Mouse (Mus musculus) neural tube, embryonic 12.5 days (tissue): ENCODE measurements around the gene Aff1. TPM values are rescaled to one million over a fixed set of nuclear protein-coding genes. Genes with fewer than 3 reads are reported as not detected.
A peak's percentile ranks its signal among the peaks of the same experiment; 100 is the strongest.

ENCODE experiments used
- ATAC-seq: fragments of 200-750 bp; cut with Nextera tagmentation; 2 replicates; pipeline ENCODE4 v1.8.0; 2017; ENCODE audit warnings: low read depth, mild to moderate bottlenecking, moderate TSS enrichment, moderate library complexity; ENCODE audit not compliant: low FRiP score
- H3K27ac ChIP-seq: fragments of 300-500 bp; sonication (generic); 2 replicates; pipeline ENCODE4 v1.5.1; 2016
- H3K27me3 ChIP-seq: fragments of 300-500 bp; sonication (generic); replicated peaks from 2 replicates; pipeline ENCODE4 v1.6.1; 2016; ENCODE audit warnings: mild to moderate bottlenecking
- H3K36me3 ChIP-seq: fragments of 300-500 bp; sonication (generic); 2 replicates; pipeline ENCODE4 v1.6.1; 2016; ENCODE audit warnings: mild to moderate bottlenecking
- H3K4me1 ChIP-seq: fragments of 300-500 bp; sonication (generic); 2 replicates; pipeline ENCODE4 v1.6.1; 2016
- H3K4me2 ChIP-seq: fragments of 300-500 bp; sonication (generic); replicated peaks from 2 replicates; pipeline ENCODE4 v1.6.1; 2016; ENCODE audit warnings: mild to moderate bottlenecking
- H3K4me3 ChIP-seq: fragments of 300-500 bp; sonication (generic); 2 replicates; pipeline ENCODE4 v1.5.1; 2016
- H3K9ac ChIP-seq: fragments of 300-500 bp; sonication (generic); 2 replicates; pipeline ENCODE4 v1.6.1; 2016; ENCODE audit warnings: mild to moderate bottlenecking
- H3K9me3 ChIP-seq: fragments of 300-500 bp; sonication (generic); 2 replicates; pipeline ENCODE4 v1.6.1; 2016; ENCODE audit warnings: mild to moderate bottlenecking
- WGBS: fragments of 180-500 bp; shearing (Covaris S2); methylation state at CpG from one replicate; pipeline ENCODE4 v1.1.7; 2016; 5-methylcytosine and 5-hydroxymethylcytosine counted together
- polyA plus RNA-seq: library from polyadenylated mRNA; unstranded; fragments of >200 nt; fragmentation: Nextera tagmentation; extraction: Ambion mirVana; gene quantifications from 2 replicates; pipeline ENCODE4 v1.2.1, GENCODE M21; 2016

The Aff1 gene
- polyA plus RNA-seq, 1 experiment from 2014 or later, result 4.6 TPM

- no peak for ATAC-seq
- Histone ChIP-seq H3K27ac (no peak overlapping the region), H3K36me3 (peaks cover 19% of the 10 kb centered on the region; the same call in 1 of the 2 replicates), H3K27me3 (no peaks in the 10 kb centered on the region), H3K4me1 (peaks cover 12% of the 10 kb centered on the region; the same call in 1 of the 2 replicates), H3K9me3 (no peaks in the 10 kb centered on the region), H3K4me2 (no peak overlapping the region), H3K4me3 (no peak overlapping the region), H3K9ac (no peak overlapping the region)
- 61% methylated on average over 5 of the region's 5 CpGs for WGBS
Observed at GRCm38 (mm10) chr5:103846609-103847008, 154.4 kb downstream of the Aff1 start.

- Histone ChIP-seq H3K9ac (no peak overlapping the region), H3K36me3 (peaks cover 15% of the 10 kb centered on the region; the same call in 1 of the 2 replicates), H3K4me1 (peaks cover 12% of the 10 kb centered on the region; the same call in 1 of the 2 replicates), H3K4me2 (no peak overlapping the region), H3K9me3 (no peaks in the 10 kb centered on the region), H3K27ac (no peak overlapping the region), H3K4me3 (no peak overlapping the region), H3K27me3 (no peaks in the 10 kb centered on the region)
- 92% methylated on average over 8 of the region's 8 CpGs for WGBS
- no peak for ATAC-seq
Observed at GRCm38 (mm10) chr5:103848546-103848945, 156.4 kb downstream of the Aff1 start.

- Histone ChIP-seq H3K4me3 (no peak overlapping the region), H3K9ac (no peak overlapping the region), H3K27me3 (no peaks in the 10 kb centered on the region), H3K4me1 (no peaks in the 10 kb centered on the region), H3K9me3 (no peaks in the 10 kb centered on the region), H3K4me2 (no peak overlapping the region), H3K27ac (no peak overlapping the region), H3K36me3 (peaks cover 10% of the 10 kb centered on the region; the same call in 1 of the 2 replicates)
- no peak for ATAC-seq
- WGBS, result 80% methylated on average over 4 of the region's 4 CpGs
Observed at GRCm38 (mm10) chr5:103852756-103853549, 160.8 kb downstream of the Aff1 start.

GRCm38 (mm10) chr5:103854041-103854806 lies 162.1 kb downstream of the Aff1 start:
- no peak overlapping the region for H3K27ac ChIP-seq
- H3K4me1 ChIP-seq, result no peaks in the 10 kb centered on the region
- ATAC-seq, result no peak; the same call in 1 of the 2 replicates
- H3K9ac ChIP-seq, result no peak overlapping the region
- peaks cover 10% of the 10 kb centered on the region; the same call in 1 of the 2 replicates for H3K36me3 ChIP-seq
- H3K4me3 ChIP-seq, result no peak overlapping the region
- no peaks in the 10 kb centered on the region for H3K27me3 ChIP-seq
- 69% methylated on average over 17 of the region's 17 CpGs for WGBS
- peak overlapping the region; percentile 30; the same call in 1 of the 2 replicates for H3K4me2 ChIP-seq
- no peaks in the 10 kb centered on the region for H3K9me3 ChIP-seq

DNA sequence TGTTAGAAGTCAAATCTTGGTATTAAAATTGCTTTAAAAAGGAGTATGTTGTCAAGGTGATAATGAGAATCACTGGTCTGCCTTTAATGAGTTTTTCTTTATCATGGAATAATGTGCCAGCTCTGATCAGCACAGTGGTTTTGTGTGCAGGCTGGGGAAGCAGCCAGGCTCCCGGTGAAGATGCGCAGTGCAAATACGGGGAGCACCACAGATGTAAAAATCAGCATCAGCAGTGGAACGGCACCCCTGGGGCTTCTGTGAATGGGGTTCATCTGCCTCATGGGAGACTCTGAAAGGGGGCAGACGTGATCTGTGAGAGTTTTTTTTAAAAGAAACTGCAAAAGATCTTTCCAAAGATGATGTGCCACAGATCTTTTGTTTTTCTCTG lies 162.6 kb downstream of the Aff1 start:
- H3K27me3 ChIP-seq, result no peaks in the 10 kb centered on the region
- no peak overlapping the region for H3K4me2 ChIP-seq
- 60% methylated on average over 5 of the region's 5 CpGs for WGBS
- H3K4me3 ChIP-seq, result no peak overlapping the region
- H3K27ac ChIP-seq, result no peak overlapping the region
- H3K36me3 ChIP-seq, result peaks cover 4% of the 10 kb centered on the region; the same call in 1 of the 2 replicates
- no peaks in the 10 kb centered on the region for H3K9me3 ChIP-seq
- no peak overlapping the region for H3K9ac ChIP-seq
- no peaks in the 10 kb centered on the region for H3K4me1 ChIP-seq
- no peak; the same call in 1 of the 2 replicates for ATAC-seq

GRCm38 (mm10) chr5:103855483-103856211 lies 163.5 kb downstream of the Aff1 start:
- H3K9me3 ChIP-seq, result no peaks in the 10 kb centered on the region

DNA sequence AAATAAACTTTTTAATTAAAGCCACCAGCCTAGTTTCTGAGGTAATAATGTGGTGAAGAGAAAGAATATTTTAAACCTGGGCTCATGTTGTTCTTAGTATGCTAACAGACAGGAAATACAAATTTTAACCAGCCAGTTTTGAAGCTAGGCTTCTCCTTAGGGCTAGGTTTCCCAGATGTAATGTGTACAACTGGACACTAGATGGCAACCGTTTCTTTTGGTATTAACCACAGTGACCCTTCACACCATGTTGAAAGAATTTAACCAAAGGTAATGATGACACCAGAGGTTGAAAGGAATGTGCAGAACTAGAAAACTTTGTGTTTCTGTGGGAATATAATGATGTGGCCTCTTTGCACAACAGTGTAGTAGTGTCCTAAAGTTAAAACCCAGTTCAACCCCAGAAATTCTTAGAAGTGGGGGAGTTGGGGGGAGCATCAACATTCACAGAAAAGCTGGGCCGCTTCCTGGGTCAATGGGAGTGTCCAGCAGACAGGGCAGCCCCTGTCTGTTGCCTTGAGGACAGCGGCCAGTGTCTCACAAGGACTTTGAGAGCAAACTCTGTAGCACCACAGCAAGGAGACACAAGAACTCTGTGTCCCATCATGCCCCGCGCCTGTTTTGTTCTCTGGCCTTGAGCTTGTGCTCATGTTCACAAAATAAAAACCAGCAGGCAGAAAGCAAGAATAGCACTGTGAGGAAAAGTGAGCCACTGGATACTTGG lies 164.3 kb downstream of the Aff1 start:
- 0 out of 2 replicates have a peak, but pooled peaks have one; percentile 45 for ATAC-seq
- no peak overlapping the region for H3K9ac ChIP-seq
- H3K27me3 ChIP-seq, result no peaks in the 10 kb centered on the region
- H3K27ac ChIP-seq, result no peak overlapping the region
- no peak overlapping the region for H3K4me3 ChIP-seq
- 63% methylated on average over 5 of the region's 5 CpGs for WGBS
- H3K9me3 ChIP-seq, result no peaks in the 10 kb centered on the region
- no peaks in the 10 kb centered on the region; the same call in 1 of the 2 replicates for H3K36me3 ChIP-seq
- H3K4me2 ChIP-seq, result no peak overlapping the region
- no peaks in the 10 kb centered on the region for H3K4me1 ChIP-seq

More at GRCm38 (mm10) chr5:103855483-103856211, 163.5 kb downstream of the Aff1 start:
- no peaks in the 10 kb centered on the region for H3K4me1 ChIP-seq
- H3K4me2 ChIP-seq, result no peak overlapping the region
- peaks cover 3% of the 10 kb centered on the region; the same call in 1 of the 2 replicates for H3K36me3 ChIP-seq
- H3K27me3 ChIP-seq, result no peaks in the 10 kb centered on the region
- H3K27ac ChIP-seq, result no peak overlapping the region
- 88% methylated on average over 14 of the region's 14 CpGs for WGBS
- 0 out of 2 replicates have a peak, but pooled peaks have one; percentile 10 for ATAC-seq
- no peak overlapping the region for H3K4me3 ChIP-seq
- no peak overlapping the region for H3K9ac ChIP-seq

DNA sequence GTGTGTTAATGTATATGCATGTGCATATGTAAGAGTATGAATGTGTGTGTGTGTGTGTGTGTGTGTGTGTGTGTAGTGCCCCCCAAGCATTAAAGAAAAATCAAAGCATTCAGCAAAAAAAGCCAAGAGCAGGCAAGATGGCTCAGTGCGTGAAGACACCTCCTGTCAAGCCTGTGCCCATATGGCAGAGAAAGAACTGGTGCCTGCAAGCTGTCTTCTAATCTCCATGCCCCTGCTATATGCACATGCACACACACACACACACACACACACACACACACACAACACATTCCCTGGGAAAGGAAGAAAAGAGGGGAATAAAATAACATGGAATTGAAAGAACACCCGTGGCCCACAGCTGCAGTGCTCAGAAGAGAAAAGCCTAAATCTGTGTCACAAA lies 165.0 kb downstream of the Aff1 start:
- H3K4me1 ChIP-seq, result no peaks in the 10 kb centered on the region
- ATAC-seq, result no peak
- H3K36me3 ChIP-seq, result no peaks in the 10 kb centered on the region; the same call in 1 of the 2 replicates
- no peak overlapping the region for H3K27ac ChIP-seq
- no peaks in the 10 kb centered on the region for H3K27me3 ChIP-seq
- H3K9me3 ChIP-seq, result no peaks in the 10 kb centered on the region
- no peak overlapping the region for H3K4me2 ChIP-seq
- H3K9ac ChIP-seq, result no peak overlapping the region
- H3K4me3 ChIP-seq, result no peak overlapping the region
- 73% methylated on average over 2 of the region's 2 CpGs for WGBS

DNA sequence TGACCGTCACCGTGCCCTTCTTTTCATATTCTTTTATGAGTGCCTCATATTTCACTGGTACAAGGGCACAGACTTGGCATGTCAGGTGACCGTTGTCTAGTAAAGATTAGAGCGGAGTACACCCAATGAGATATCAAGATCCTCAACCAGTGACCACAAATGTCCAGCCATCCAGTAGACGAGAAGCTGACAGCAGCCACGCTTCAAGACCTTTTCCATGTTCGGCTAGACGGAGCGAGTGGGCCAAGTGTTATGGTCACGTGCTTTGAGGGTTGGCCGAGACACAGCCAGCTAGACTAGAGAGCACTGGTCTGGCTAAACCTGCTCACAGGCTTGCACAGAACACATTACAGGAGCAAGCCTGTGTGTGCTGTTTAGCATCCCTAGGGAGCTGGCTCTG lies 168.4 kb downstream of the Aff1 start:
- Histone ChIP-seq H3K4me2 (no peak overlapping the region), H3K4me3 (no peak overlapping the region), H3K36me3 (no peaks in the 10 kb centered on the region; the same call in 1 of the 2 replicates), H3K27ac (no peak overlapping the region), H3K9ac (no peak overlapping the region), H3K27me3 (no peaks in the 10 kb centered on the region), H3K4me1 (no peaks in the 10 kb centered on the region), H3K9me3 (no peaks in the 10 kb centered on the region)
- no peak for ATAC-seq
- WGBS, result 94% methylated on average over 11 of the region's 11 CpGs

DNA sequence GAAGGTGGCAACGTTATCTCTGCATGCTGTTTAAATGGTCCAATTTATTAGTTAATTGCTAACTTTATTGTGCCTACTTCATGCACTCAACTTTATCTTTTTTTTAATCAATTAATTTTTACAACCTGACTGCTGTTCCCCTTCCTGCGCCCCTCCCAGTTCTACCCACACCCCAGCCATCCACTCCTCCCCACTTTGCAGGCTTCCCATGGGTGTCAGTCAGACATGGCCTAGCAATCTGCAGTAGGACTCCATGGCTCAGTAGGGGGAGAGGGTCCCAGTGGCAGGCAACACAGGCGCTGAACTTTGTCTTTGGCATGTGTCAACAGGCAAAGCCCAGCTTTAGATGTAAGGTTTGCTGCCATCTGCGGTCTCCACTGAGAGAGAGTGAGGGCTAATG lies 171.6 kb downstream of the Aff1 start:
- Histone ChIP-seq H3K4me1 (no peaks in the 10 kb centered on the region), H3K4me2 (no peak overlapping the region), H3K9ac (no peak overlapping the region), H3K27me3 (no peaks in the 10 kb centered on the region), H3K4me3 (no peak overlapping the region), H3K36me3 (no peaks in the 10 kb centered on the region; the same call in 1 of the 2 replicates), H3K9me3 (no peaks in the 10 kb centered on the region), H3K27ac (no peak overlapping the region)
- WGBS, result 88% methylated on average over 4 of the region's 4 CpGs
- ATAC-seq, result no peak

DNA sequence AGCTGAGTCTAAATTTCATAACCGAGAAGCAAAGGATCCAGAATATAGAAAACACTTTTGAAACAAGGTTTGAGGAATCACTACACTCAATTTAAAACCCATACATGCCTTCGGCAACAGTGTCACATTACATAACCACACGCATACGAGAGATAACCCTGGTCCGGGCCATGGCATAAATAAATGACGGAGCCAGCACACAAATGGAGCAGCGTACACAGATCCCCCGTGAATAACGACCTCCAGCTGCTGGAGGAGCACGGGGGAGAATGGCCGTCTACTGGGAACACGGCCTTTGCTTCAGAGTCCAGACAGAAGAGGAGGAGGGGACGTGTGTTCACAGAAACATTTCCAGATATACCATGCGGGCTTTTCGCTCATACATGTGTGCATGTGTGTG lies 197.6 kb downstream of the Aff1 start:
- H3K27ac ChIP-seq, result no peak overlapping the region
- no peak overlapping the region for H3K4me2 ChIP-seq
- H3K9ac ChIP-seq, result no peak overlapping the region
- H3K9me3 ChIP-seq, result no peaks in the 10 kb centered on the region
- no peaks in the 10 kb centered on the region for H3K27me3 ChIP-seq
- peaks cover 2% of the 10 kb centered on the region; the same call in 1 of the 2 replicates for H3K36me3 ChIP-seq
- 0 out of 2 replicates have a peak, but pooled peaks cover 8% of the 10 kb centered on the region for H3K4me1 ChIP-seq
- 59% methylated on average over 15 of the region's 15 CpGs for whole genome bisulfite sequencing
- ATAC-seq, result no peak
- H3K4me3 ChIP-seq, result no peak overlapping the region
